Mouse (Mus musculus): ENCODE measurements around the gene Rnase2b.

- TF ChIP-seq CTCF (IDR thresholded peaks at IDR 0.05; ENCODE audit: extremely low read depth, insufficient read depth, low read length) = no peak
- no peak for TF ChIP-seq POLR2A (IDR thresholded peaks at IDR 0.05; ENCODE audit: extremely low read depth, insufficient read depth, low read length)
These were observed 14.1 kb upstream of the Rnase2b start for GRCm38 (mm10) chr14:51148006-51148405.
